Mouse (Mus musculus) gastrocnemius, postnatal 25 days (tissue): ENCODE results near the gene Use1. TPM values are rescaled to one million over a fixed set of nuclear protein-coding genes. Genes with fewer than 3 reads are reported as not detected.
"Not testable (repeated sequence)": the region's sequence is repeated elsewhere in the genome, so short reads cannot be mapped to it uniquely, and the experiment has no call there.

Experiments used
- DNase-seq: peaks from one replicate; pipeline ENCODE4 v3.0.0; 2022
- long read RNA-seq, 2 experiments: library from polyadenylated mRNA; stranded (forward); transcript quantifications; one replicate each; pipeline ENCODE4 v2.0.0; 2021
- total RNA-seq, 2 experiments: library from RNA; stranded (reverse); gene quantifications; 1 replicate in 1 of 2; 2 replicates in 1 of 2; pipeline ENCODE4 v1.2.3; 2021

Use1 gene
- 10 to 100 TPM; 84.5 to 94.4 TPM for total RNA-seq
- long read RNA-seq, experiment 1, partial matches to known transcripts: 3 of 5 reads
- long read RNA-seq, experiment 1, other reads (novel, unspliced or antisense): 1 of 5 reads
- long read RNA-seq, experiment 2, partial matches to known transcripts: 3 of 9 reads
- long read RNA-seq, experiment 2, other reads (novel, unspliced or antisense): 4 of 9 reads

GRCm38 (mm10) chr8:71366771-71367528 lies at the start of gene Use1:
Use1 (plus strand) TSS chr8:71366848.
- peak; percentile 89 for DNase-seq

- DNase-seq: not testable (repeated sequence)
Observed at GRCm38 (mm10) chr8:71318610-71319009, 48.0 kb upstream of the Use1 start.

- not testable (repeated sequence) for DNase-seq
Observed at GRCm38 (mm10) chr8:71319760-71320159, 46.9 kb upstream of the Use1 start.

GRCm38 (mm10) chr8:71322939-71323338 lies 43.7 kb upstream of the Use1 start:
- DNase-seq: no peak

- no peak for DNase-seq
Observed at GRCm38 (mm10) chr8:71324848-71325247, 41.8 kb upstream of the Use1 start.

GRCm38 (mm10) chr8:71337834-71338233 lies 28.8 kb upstream of the Use1 start:
- not testable (repeated sequence) for DNase-seq

- no peak for DNase-seq
Observed at GRCm38 (mm10) chr8:71340625-71341024, 26.0 kb upstream of the Use1 start.

- no peak for DNase-seq
Observed at GRCm38 (mm10) chr8:71346581-71346980, 20.1 kb upstream of the Use1 start.

- DNase-seq: no peak
Observed at GRCm38 (mm10) chr8:71351117-71351516, 15.5 kb upstream of the Use1 start.

- DNase-seq: no peak
Observed at GRCm38 (mm10) chr8:71351520-71351919, 15.1 kb upstream of the Use1 start.

- no peak for DNase-seq
Observed at GRCm38 (mm10) chr8:71358026-71358425, 8.6 kb upstream of the Use1 start.

GRCm38 (mm10) chr8:71367529-71368176 lies 1.0 kb downstream of the Use1 start:
- no peak for DNase-seq

GRCm38 (mm10) chr8:71368366-71368765 lies 1.7 kb downstream of the Use1 start:
- no peak for DNase-seq

- no peak for DNase-seq
Observed at GRCm38 (mm10) chr8:71369040-71369718, 2.5 kb downstream of the Use1 start.

GRCm38 (mm10) chr8:71370711-71371235 lies 4.1 kb downstream of the Use1 start:
- no peak for DNase-seq

- peak; percentile 98 for DNase-seq
Observed at GRCm38 (mm10) chr8:71371236-71371848, 4.7 kb downstream of the Use1 start, which contains the start of gene Ocel1. Ocel1 (plus strand) TSS chr8:71371298.

GRCm38 (mm10) chr8:71372427-71372826 lies 5.8 kb downstream of the Use1 start:
- DNase-seq: no peak

- no peak for DNase-seq
Observed at GRCm38 (mm10) chr8:71373000-71373399, 6.4 kb downstream of the Use1 start.

- DNase-seq: no peak
Observed at GRCm38 (mm10) chr8:71374616-71375206, 8.1 kb downstream of the Use1 start.

GRCm38 (mm10) chr8:71375581-71376422 lies 9.2 kb downstream of the Use1 start:
- DNase-seq: peak; percentile 59
